Mouse (Mus musculus) right cerebral cortex, postnatal 25 days (tissue): ENCODE results near the gene Tmem201.

Source experiments
- DNase-seq: peaks from one replicate; pipeline ENCODE4 v3.0.0; 2022

Tmem201 gene

DNA sequence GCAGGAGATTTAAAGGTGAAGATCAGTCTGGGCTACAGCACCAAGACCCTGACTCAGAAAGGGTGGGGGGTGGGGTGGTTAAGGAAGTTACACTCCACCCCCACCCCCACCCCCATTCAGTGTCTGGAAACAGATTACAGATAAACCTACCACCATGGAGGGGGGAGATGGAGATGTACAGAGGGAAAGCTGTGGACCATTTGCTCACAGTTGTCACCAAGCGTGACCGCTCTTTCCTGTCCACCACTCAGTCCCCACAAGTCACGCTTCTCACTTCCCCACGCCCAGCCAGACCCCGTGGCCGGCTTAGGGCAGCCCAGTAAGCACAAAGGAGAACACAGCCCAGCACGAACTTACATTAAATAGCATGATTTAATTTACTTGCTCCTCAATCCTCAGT lies 6.3 kb upstream of the Tmem201 start:
- no peak for DNase-seq

DNA sequence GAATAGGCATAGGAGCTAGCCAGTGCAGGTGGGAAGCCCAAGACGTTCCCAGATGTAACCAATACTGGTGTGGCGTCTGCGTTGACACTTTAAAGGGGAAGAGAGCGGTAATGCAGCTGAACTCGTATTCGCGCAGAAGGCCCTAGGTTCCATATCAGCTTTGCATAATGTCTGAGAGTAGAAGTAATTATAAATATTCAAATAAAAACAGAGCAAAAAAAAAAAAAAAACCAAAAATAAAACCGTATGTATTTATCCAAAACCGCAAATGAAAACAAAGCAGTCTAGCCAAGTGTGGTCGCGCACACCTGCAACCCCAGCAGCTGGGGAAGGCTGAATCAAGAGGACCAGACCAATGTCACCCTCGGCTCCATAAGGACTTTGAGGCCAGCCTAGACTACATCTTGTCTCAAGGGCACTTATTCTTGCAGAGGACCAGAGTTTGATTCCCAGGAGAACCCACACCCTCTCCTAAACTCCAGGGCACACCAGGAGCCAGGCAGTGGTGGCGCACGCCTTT lies 4.2 kb upstream of the Tmem201 start:
- DNase-seq, result no peak

- DNase-seq, result no peak
Observed at GRCm38 (mm10) chr4:149740301-149740700, 2.5 kb upstream of the Tmem201 start.

- DNase-seq, result no peak
Observed at GRCm38 (mm10) chr4:149739478-149739877, 1.6 kb upstream of the Tmem201 start.

- DNase-seq, result no peak
Observed at GRCm38 (mm10) chr4:149736581-149736980, 1.3 kb downstream of the Tmem201 start.

DNA sequence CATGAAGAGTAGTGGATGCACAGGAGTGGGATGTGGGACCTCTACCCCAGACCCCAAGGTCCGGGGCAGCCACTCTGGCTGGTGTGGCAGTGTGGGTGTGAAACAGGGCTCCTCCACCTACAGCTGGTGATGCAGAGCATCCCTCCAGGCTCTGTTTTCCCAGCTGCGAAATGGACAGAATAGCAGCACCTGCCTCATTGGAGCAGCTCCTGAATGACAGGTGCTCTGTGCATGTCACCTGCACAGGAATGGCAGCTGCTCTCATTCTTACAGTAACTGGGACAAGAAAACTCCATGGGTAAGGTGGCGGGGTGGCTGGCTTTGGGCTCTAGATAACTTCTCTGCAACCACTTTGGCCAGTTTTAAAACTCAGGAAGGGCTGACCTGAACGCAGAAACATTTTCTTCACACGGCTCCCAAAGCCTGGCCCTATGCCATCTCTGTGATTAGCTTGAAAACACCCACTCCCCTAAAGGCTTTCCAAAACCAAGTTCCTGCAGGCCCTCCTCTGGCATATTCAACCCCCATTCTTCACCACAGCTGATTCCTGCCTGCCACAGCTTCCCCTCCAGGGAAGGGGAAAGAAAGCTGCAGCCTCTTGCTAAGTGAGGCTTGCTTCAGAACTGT lies 2.1 kb downstream of the Tmem201 start:
- DNase-seq, result no peak

GRCm38 (mm10) chr4:149734730-149735475 lies 2.9 kb downstream of the Tmem201 start:
- DNase-seq, result no peak

- DNase-seq, result no peak
Observed at GRCm38 (mm10) chr4:149734246-149734645, 3.6 kb downstream of the Tmem201 start.

GRCm38 (mm10) chr4:149733748-149734147 lies 4.1 kb downstream of the Tmem201 start:
- peak; percentile 58 for DNase-seq

GRCm38 (mm10) chr4:149732800-149733199 lies 5.0 kb downstream of the Tmem201 start:
- no peak for DNase-seq

- no peak for DNase-seq
Observed at GRCm38 (mm10) chr4:149732313-149732712, 5.5 kb downstream of the Tmem201 start.

GRCm38 (mm10) chr4:149730827-149731226 lies 7.0 kb downstream of the Tmem201 start:
- no peak for DNase-seq

GRCm38 (mm10) chr4:149728810-149729209 lies 9.0 kb downstream of the Tmem201 start:
- DNase-seq, result no peak

DNA sequence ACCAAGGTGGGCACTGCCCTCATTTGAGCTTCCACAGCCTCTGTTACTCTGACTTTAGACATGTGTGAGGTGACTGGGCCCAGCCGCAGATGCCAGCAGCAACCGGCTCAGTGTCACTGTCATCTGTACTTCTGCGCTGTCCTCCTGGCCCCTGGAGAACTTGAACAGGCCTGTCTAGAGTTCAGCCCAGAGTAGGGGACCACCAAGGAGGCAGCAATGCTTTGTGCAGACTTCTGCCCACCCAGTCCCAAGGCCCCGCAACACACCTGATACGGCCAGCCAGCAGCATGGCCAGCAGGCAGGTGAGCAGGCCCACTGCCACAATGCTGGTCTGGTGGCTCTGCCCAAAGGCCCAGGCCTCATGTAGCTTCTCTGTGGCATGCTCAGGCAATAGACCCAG lies 10.2 kb downstream of the Tmem201 start:
- DNase-seq, result no peak

GRCm38 (mm10) chr4:149725661-149726350 lies 12.0 kb downstream of the Tmem201 start:
- peak; percentile 57 for DNase-seq

DNA sequence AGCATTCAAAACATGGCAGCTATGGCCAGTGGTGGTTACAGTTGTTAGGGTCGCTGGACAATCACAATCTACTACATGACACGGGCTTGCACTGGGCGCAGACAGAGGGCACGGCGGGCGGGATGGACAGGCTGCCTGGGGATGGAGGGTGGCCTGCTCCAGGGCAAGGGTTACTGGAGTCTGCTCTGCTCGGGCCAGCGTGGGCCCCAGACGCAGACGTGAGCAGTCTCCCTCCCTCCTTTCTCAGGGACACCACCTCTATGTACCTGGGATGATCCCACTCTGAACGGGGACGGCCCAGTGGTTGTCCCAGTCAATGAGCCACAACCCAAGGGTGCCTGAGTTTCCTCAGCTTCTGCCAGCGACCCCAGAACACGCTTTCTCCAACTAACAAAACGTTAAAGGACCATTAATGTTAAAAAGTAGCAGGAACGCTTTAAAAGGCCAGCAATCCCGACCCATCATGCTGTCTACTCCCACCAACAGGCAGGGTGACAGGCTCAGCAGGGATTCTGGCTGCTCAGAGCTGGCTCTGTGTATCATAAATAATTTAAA lies 12.9 kb downstream of the Tmem201 start:
- no peak for DNase-seq

DNA sequence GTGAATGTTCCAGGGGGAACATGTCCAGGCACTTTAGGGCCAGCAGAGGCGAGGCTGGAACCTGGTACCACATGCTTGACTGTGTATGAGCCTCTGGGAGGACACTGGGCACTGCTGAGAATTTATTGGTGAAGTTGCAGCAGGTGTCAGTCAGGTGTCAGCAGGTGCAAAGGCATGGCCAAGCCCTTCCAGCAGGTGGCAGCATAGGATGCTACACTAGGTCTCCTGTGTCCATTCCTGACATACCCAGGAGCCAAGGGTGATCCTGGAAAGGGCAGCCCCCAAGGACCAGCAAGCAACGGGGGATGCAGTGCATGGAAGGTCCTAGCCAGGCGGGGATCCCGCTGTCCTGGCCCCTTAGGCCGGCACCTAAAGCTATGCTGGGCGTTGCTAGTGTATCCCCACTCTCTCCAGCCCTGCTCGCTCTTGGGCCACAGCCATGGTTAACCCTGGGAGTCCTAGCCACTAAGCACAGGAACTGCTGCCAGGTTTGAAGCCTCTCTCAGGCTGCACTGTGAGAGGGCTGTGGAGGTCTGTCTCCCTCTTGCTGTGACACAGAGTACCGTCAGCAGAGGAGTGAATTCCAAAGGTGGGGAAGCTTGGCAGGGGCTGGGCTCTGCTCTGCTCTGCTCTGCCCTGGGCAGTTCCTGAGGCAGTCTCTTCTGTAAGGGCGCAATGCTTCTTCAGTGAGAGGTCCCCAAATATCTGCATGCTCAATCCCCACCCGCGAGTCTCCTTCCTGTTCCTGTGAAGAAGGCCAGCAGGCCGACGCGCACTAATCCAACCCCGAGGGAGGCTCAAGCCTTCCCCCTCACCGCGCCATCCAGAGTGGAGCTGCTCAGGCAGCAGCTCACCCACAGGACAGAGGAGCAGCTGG lies 13.8 kb downstream of the Tmem201 start:
- DNase-seq, result no peak

- no peak for DNase-seq
Observed at GRCm38 (mm10) chr4:149723021-149723390, 14.8 kb downstream of the Tmem201 start.

DNA sequence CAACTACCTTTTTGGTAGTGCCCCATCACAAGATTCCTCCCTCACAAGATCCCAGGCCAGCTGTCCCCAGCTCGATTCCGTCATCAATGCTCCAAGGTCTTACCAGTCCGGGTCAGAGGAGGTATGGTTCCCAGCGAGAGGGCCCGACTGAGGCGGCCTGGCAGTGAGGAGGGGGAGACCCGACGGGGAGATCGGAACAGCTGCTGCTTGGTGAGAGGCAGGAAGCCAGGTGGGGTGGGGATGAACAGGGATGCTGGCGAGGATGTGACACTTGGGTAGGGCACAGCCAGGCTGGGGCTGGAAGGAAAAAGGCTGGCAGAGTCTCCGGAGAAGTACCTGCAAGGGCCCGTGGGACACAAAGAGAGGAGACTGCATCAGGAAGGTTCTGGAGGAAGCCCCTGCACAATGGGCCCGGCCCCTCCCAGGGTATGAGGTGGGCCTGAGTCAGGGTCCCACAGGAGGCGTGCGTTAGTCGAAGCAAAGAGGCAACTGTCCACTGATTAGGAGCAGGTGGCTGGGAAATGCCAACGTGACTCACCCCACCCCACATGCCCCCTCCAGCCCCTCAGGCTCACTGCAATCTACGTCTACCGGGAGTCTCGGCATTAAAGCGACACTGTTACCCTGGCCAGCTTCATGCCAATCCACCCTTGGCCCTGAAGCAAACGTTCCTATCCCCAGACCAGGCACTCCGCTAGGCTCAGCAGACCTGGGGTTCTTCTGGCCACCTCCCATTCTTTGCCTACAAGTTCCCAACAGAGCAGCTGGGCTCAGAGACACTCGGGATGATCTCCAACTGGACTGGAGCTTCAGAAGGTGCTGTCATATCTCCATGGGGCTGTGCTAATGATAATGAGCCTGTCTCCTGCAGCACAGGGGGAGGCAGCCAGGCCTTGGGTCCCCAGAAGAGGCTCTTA lies 15.5 kb downstream of the Tmem201 start:
- no peak for DNase-seq

- no peak for DNase-seq
Observed at GRCm38 (mm10) chr4:149721163-149721562, 16.7 kb downstream of the Tmem201 start.

GRCm38 (mm10) chr4:149719686-149720085 lies 18.2 kb downstream of the Tmem201 start:
- DNase-seq, result no peak
